Mouse (Mus musculus): ENCODE results near the gene Gm10283. TPM values are rescaled to one million over a fixed set of nuclear protein-coding genes. Genes with fewer than 3 reads are reported as not detected.

The Gm10283 gene
- polyA plus RNA-seq, 1 experiment from 2014 or later: not detected

- Histone ChIP-seq H3K27me3 (ENCODE audit: control insufficient read depth, insufficient read depth, low read length) (no peaks in the 10 kb centered on the region), H3K27ac (ENCODE audit: low read depth, low read length) (no peak overlapping the region), H3K4me3 (ENCODE audit: low read length) (no peak overlapping the region), H3K9ac (ENCODE audit: low read depth, low read length) (no peak overlapping the region), H3K9me3 (ENCODE audit: control insufficient read depth, low read length) (no peaks in the 10 kb centered on the region), H3K36me3 (ENCODE audit: control insufficient read depth, insufficient read depth, low read length) (no peaks in the 10 kb centered on the region), H3K4me1 (ENCODE audit: control insufficient read depth, insufficient read depth, low read length) (no peaks in the 10 kb centered on the region), H3K4me2 (replicated peaks; ENCODE audit: low read depth, low read length) (no peak overlapping the region; the same call in 1 of the 2 replicates)
- WGBS: 37% methylated on average over 15 of the region's 15 CpGs
- ATAC-seq (ENCODE audit: low FRiP score, low TSS enrichment): peak; percentile 76; the same call in 1 of the 2 replicates
Measured at GRCm38 (mm10) chr8:60466686-60467335, 36.2 kb downstream of the Gm10283 start.

- Histone ChIP-seq H3K4me3 (ENCODE audit: low read length) (no peak overlapping the region), H3K27ac (ENCODE audit: low read depth, low read length) (no peak overlapping the region), H3K9me3 (ENCODE audit: control insufficient read depth, low read length) (no peaks in the 10 kb centered on the region), H3K27me3 (ENCODE audit: control insufficient read depth, insufficient read depth, low read length) (no peaks in the 10 kb centered on the region), H3K4me1 (ENCODE audit: control insufficient read depth, insufficient read depth, low read length) (no peaks in the 10 kb centered on the region), H3K9ac (ENCODE audit: low read depth, low read length) (no peak overlapping the region), H3K4me2 (replicated peaks; ENCODE audit: low read depth, low read length) (no peak overlapping the region), H3K36me3 (ENCODE audit: control insufficient read depth, insufficient read depth, low read length) (no peaks in the 10 kb centered on the region)
- ATAC-seq (ENCODE audit: low FRiP score, low TSS enrichment): no peak
- 36% methylated on average over 2 of the region's 2 CpGs for WGBS
Measured at GRCm38 (mm10) chr8:60449296-60449695, 53.7 kb downstream of the Gm10283 start.

GRCm38 (mm10) chr8:60444989-60445388, 58.0 kb downstream of the Gm10283 start:
- no peaks in the 10 kb centered on the region for H3K27me3 ChIP-seq (ENCODE audit: control insufficient read depth, insufficient read depth, low read length)
- no peaks in the 10 kb centered on the region for H3K36me3 ChIP-seq (ENCODE audit: control insufficient read depth, insufficient read depth, low read length)
- ATAC-seq (ENCODE audit: low FRiP score, low TSS enrichment): peak; percentile 32; the same call in 1 of the 2 replicates
- no peak overlapping the region for H3K27ac ChIP-seq (ENCODE audit: low read depth, low read length)
- H3K4me2 ChIP-seq (replicated peaks; ENCODE audit: low read depth, low read length): no peak overlapping the region
- WGBS: 71% methylated on average over 6 of the region's 6 CpGs
- no peaks in the 10 kb centered on the region for H3K9me3 ChIP-seq (ENCODE audit: control insufficient read depth, low read length)
- no peak overlapping the region for H3K4me3 ChIP-seq (ENCODE audit: low read length)
- no peaks in the 10 kb centered on the region for H3K4me1 ChIP-seq (ENCODE audit: control insufficient read depth, insufficient read depth, low read length)
- no peak overlapping the region for H3K9ac ChIP-seq (ENCODE audit: low read depth, low read length)

- H3K4me1 ChIP-seq (ENCODE audit: control insufficient read depth, insufficient read depth, low read length): no peaks in the 10 kb centered on the region
- H3K27me3 ChIP-seq (ENCODE audit: control insufficient read depth, insufficient read depth, low read length): no peaks in the 10 kb centered on the region
- no peak overlapping the region for H3K4me2 ChIP-seq (replicated peaks; ENCODE audit: low read depth, low read length)
- no peaks in the 10 kb centered on the region for H3K9me3 ChIP-seq (ENCODE audit: control insufficient read depth, low read length)
- no peak overlapping the region for H3K27ac ChIP-seq (ENCODE audit: low read depth, low read length)
- H3K9ac ChIP-seq (ENCODE audit: low read depth, low read length): no peak overlapping the region
- no peaks in the 10 kb centered on the region for H3K36me3 ChIP-seq (ENCODE audit: control insufficient read depth, insufficient read depth, low read length)
- H3K4me3 ChIP-seq (ENCODE audit: low read length): no peak overlapping the region
- WGBS: 15% methylated on average over 3 of the region's 3 CpGs
- ATAC-seq (ENCODE audit: low FRiP score, low TSS enrichment): peak; percentile 84
Measured at GRCm38 (mm10) chr8:60438557-60438956, 64.4 kb downstream of the Gm10283 start.

- Histone ChIP-seq H3K4me2 (replicated peaks; ENCODE audit: low read depth, low read length) (no peak overlapping the region), H3K9ac (ENCODE audit: low read depth, low read length) (no peak overlapping the region), H3K27me3 (ENCODE audit: control insufficient read depth, insufficient read depth, low read length) (no peaks in the 10 kb centered on the region), H3K4me1 (ENCODE audit: control insufficient read depth, insufficient read depth, low read length) (no peaks in the 10 kb centered on the region), H3K36me3 (ENCODE audit: control insufficient read depth, insufficient read depth, low read length) (no peaks in the 10 kb centered on the region), H3K9me3 (ENCODE audit: control insufficient read depth, low read length) (no peaks in the 10 kb centered on the region), H3K4me3 (ENCODE audit: low read length) (no peak overlapping the region), H3K27ac (ENCODE audit: low read depth, low read length) (no peak overlapping the region)
- no peak for ATAC-seq (ENCODE audit: low FRiP score, low TSS enrichment)
- 95% methylated on average over 3 of the region's 3 CpGs for WGBS
Measured at GRCm38 (mm10) chr8:60436872-60437271, 66.1 kb downstream of the Gm10283 start.

- no peaks in the 10 kb centered on the region for H3K36me3 ChIP-seq (ENCODE audit: control insufficient read depth, insufficient read depth, low read length)
Measured at GRCm38 (mm10) chr8:60432649-60433048, 70.3 kb downstream of the Gm10283 start.

GRCm38 (mm10) chr8:60406358-60406757, 96.6 kb downstream of the Gm10283 start:
- Histone ChIP-seq H3K4me1 (ENCODE audit: control insufficient read depth, insufficient read depth, low read length) (no peaks in the 10 kb centered on the region), H3K27ac (ENCODE audit: low read depth, low read length) (no peak overlapping the region), H3K27me3 (ENCODE audit: control insufficient read depth, insufficient read depth, low read length) (no peaks in the 10 kb centered on the region), H3K9me3 (ENCODE audit: control insufficient read depth, low read length) (no peaks in the 10 kb centered on the region), H3K4me2 (replicated peaks; ENCODE audit: low read depth, low read length) (no peak overlapping the region), H3K9ac (ENCODE audit: low read depth, low read length) (no peak overlapping the region), H3K36me3 (ENCODE audit: control insufficient read depth, insufficient read depth, low read length) (no peaks in the 10 kb centered on the region), H3K4me3 (ENCODE audit: low read length) (no peak overlapping the region)
- WGBS: 72% methylated on average over 8 of the region's 8 CpGs
- no peak for ATAC-seq (ENCODE audit: low FRiP score, low TSS enrichment)

More at GRCm38 (mm10) chr8:60432649-60433048, 70.3 kb downstream of the Gm10283 start:
- Histone ChIP-seq H3K27ac (ENCODE audit: low read depth, low read length) (no peak overlapping the region), H3K9ac (ENCODE audit: low read depth, low read length) (no peak overlapping the region), H3K9me3 (ENCODE audit: control insufficient read depth, low read length) (no peaks in the 10 kb centered on the region), H3K4me2 (replicated peaks; ENCODE audit: low read depth, low read length) (no peak overlapping the region), H3K27me3 (ENCODE audit: control insufficient read depth, insufficient read depth, low read length) (no peaks in the 10 kb centered on the region), H3K4me3 (ENCODE audit: low read length) (no peak overlapping the region), H3K4me1 (ENCODE audit: control insufficient read depth, insufficient read depth, low read length) (no peaks in the 10 kb centered on the region)
- ATAC-seq (ENCODE audit: low FRiP score, low TSS enrichment): 0 out of 2 replicates have a peak, but pooled peaks have one; percentile 20
- 80% methylated on average over 5 of the region's 5 CpGs for WGBS

- WGBS: 62% methylated on average over 6 of the region's 6 CpGs
- Histone ChIP-seq H3K9me3 (ENCODE audit: control insufficient read depth, low read length) (no peaks in the 10 kb centered on the region), H3K4me1 (ENCODE audit: control insufficient read depth, insufficient read depth, low read length) (no peaks in the 10 kb centered on the region), H3K9ac (ENCODE audit: low read depth, low read length) (no peak overlapping the region), H3K4me2 (replicated peaks; ENCODE audit: low read depth, low read length) (no peak overlapping the region), H3K4me3 (ENCODE audit: low read length) (no peak overlapping the region), H3K27me3 (ENCODE audit: control insufficient read depth, insufficient read depth, low read length) (no peaks in the 10 kb centered on the region), H3K36me3 (ENCODE audit: control insufficient read depth, insufficient read depth, low read length) (no peaks in the 10 kb centered on the region), H3K27ac (ENCODE audit: low read depth, low read length) (no peak overlapping the region)
- no peak for ATAC-seq (ENCODE audit: low FRiP score, low TSS enrichment)
Measured at GRCm38 (mm10) chr8:60404994-60405548, 97.9 kb downstream of the Gm10283 start.

GRCm38 (mm10) chr8:60393675-60394074, 109.3 kb downstream of the Gm10283 start:
- no peaks in the 10 kb centered on the region for H3K4me1 ChIP-seq (ENCODE audit: control insufficient read depth, insufficient read depth, low read length)
- no peaks in the 10 kb centered on the region for H3K36me3 ChIP-seq (ENCODE audit: control insufficient read depth, insufficient read depth, low read length)
- H3K9ac ChIP-seq (ENCODE audit: low read depth, low read length): no peak overlapping the region
- ATAC-seq (ENCODE audit: low FRiP score, low TSS enrichment): no peak
- 82% methylated on average over 4 of the region's 4 CpGs for WGBS
- no peak overlapping the region for H3K4me2 ChIP-seq (replicated peaks; ENCODE audit: low read depth, low read length)
- H3K9me3 ChIP-seq (ENCODE audit: control insufficient read depth, low read length): no peaks in the 10 kb centered on the region
- no peaks in the 10 kb centered on the region for H3K27me3 ChIP-seq (ENCODE audit: control insufficient read depth, insufficient read depth, low read length)
- H3K27ac ChIP-seq (ENCODE audit: low read depth, low read length): no peak overlapping the region
- no peak overlapping the region for H3K4me3 ChIP-seq (ENCODE audit: low read length)
